Mouse (Mus musculus) frontal cortex, postnatal 14 days (tissue): ENCODE data around the gene Myo3b.
A peak's percentile ranks its signal among the peaks of the same experiment; 100 is the strongest.
"Not testable (repeated sequence)": the region's sequence is repeated elsewhere in the genome, so short reads cannot be mapped to it uniquely, and the experiment has no call there.

Experiments used
- DNase-seq, 2 experiments: peaks; one replicate each; pipeline ENCODE4 v3.0.0; 2022; ENCODE audit warnings: low spot score in 2 of 2

Myo3b gene

DNA sequence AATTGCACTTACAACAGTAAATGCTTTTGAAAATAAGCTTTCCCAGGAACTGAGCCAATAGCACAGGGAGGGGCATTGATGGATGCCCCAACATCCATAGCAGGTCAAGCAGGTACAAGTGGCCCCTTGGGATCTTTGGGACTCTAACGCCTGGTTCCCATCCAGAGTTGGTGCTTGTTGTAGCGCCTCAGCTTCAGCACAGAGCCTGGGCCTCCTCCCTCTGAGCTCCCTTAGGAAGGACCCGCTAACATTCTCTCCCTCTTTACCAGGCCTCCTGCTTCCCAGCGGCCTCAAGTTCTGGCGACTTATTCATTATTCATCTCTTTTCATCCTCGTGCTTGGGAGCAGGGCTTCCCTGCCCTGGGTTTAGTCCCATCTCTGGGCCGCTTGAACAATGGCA, at the start of gene Myo3b:
TSS of gene Myo3b (plus strand) at position 375 of the 400 bp plus-strand sequence.
- DNase-seq: no peak

DNA sequence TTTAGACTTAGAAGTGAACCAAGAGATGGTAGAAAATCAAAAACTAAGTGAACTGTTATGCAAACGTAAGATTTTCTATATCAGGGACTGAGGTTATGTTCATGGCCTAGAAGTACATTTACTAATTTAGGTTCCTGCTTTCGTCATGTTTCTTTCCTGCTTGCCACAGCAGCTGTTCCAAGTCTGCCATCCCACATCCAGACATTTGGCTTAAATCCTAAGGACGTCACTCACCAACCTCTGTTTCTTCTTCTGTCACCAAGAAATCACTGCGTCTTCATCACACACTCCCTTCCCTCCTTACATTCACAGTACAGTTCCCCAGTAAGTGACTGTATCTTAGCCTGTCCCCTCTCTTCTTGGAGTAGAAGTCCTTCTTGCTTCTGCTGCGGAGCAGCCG, 49.7 kb upstream of the Myo3b start:
- DNase-seq: no peak

DNA sequence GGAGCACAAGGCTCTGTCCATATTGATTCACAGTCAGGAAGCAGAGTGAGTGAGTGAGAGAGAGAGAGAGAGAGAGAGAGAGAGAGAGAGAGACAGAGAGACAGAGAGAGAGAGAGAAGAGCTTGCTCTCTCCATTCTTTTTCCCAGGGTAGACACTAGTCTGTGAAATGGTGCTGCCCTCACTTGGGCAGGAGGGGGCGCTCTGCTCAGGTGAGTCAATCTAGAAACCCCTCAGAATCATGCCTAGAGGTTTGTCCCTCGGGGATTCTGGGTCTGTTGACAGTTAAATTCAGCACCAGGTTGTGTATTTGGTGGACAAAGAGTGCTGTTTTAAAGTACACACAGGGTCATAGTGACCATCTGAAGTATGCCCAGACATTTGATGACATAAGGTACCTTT, 48.3 kb upstream of the Myo3b start:
- DNase-seq: no peak

GRCm38 (mm10) chr2:69994082-69994736, 44.7 kb upstream of the Myo3b start:
- DNase-seq: not testable (repeated sequence)

DNA sequence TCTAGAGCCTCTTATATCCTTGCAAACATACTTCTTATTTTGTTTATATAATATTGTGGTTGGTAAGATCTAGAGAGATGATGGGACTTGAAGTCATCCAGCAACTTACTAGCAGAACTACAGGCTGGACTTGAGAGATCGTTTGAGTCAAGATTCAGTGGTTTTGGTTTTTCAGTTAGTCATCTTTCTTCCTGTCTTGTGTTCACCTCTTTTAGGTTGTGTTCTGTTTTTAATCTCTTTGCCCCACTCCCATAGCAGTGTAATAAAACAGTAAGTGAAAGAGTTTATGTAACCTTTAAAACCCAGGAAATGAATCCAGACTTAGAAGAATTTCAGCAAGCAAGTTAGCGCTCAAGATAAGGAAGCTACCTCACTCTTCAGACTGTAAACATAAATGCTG, 44.1 kb upstream of the Myo3b start:
- DNase-seq: no peak

DNA sequence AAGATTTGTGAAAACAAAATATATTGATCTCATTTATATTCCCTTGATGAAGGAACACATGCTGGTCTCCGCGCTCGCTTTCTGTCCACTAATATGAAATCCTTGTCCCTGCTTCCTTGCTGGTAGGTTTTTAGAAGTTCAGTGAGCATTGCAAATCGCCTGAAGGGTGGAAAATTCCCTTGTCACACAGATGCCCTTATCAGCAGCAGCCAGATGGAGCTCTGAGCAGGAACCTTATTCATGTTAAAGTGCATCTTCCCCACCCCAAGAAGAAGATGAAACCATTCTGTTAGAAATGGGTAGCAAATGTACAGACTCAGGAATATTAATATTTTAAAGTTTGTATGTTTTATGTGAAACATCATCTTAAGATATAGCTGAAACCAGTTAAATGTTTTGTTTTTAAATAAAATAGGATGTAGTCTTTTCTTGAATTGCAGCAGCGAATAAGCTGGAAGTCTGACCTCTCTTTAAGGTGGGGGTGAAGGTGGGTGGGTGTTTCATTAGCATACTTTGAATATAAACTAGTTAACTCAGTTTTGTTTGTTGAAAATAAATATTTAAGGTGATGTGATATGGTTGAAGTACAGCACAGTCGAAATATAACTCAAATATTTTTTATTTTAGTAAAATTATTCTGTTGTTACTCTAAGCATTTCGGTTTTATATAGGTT, 39.7 kb upstream of the Myo3b start:
- no peak for DNase-seq

- no peak for DNase-seq
Observed at GRCm38 (mm10) chr2:70000316-70000715, 38.6 kb upstream of the Myo3b start.

DNA sequence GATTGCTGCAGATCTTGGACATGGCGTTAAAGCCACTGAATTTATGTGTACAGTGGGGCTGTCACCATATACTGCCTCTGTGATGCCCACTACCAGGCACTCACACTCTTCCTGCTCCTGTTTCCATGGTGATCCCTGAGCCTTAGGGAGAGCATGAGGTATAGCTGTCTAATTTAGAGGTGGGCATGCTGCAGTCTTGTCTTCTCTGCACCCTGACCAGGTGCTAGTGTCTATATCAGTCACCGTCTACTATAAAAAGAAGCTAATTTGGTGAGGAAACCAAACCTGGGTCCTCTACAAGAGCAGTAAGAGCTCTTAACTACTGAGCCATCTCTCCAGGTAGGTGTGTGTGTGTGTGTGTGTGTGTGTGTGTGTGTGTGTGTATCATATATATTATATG, 32.4 kb upstream of the Myo3b start:
- DNase-seq: no peak

GRCm38 (mm10) chr2:70012941-70013340, 26.0 kb upstream of the Myo3b start:
- no peak for DNase-seq

DNA sequence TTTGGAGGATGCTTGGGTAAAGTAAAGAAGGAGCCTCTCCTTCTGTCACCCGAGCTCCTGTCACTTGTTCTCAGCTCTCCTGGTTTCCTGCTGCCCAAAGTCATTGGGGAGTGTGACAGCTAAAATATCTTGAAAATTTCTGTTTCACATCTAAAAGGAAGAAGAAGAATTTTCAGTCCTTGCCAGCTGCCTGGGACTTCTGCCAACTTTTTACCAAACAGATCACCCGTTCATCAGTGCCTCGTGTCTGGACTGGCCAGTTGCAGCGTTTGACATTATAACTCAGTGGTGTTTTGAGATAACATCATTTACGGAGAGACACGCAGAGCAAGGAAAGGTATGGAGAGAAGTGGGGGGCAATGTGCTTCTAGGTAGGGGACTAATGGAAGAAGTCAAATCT, 20.7 kb upstream of the Myo3b start:
- no peak for DNase-seq

GRCm38 (mm10) chr2:70024454-70024853, 14.5 kb upstream of the Myo3b start:
- no peak for DNase-seq

DNA sequence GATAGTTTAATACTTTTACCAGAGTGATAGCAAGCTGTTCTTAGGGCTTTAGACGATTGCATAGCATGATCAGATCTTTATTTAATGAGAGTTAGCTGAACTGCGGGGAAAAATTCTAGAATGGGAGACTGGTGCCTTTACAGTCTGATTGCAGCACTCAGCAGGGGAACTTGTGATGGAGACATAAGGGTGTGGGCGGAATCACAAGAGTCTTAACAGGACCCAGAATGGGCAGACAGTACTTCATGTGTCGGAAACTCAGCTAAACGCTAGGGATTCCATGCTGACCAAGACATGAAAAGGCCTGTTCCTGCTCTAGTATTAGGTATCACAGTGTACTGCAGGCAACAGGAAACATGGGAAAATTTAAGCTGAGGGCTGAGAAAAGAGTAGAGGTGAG, 13.2 kb upstream of the Myo3b start:
- DNase-seq: no peak

- DNase-seq: no peak
Observed at GRCm38 (mm10) chr2:70031472-70031871, 7.5 kb upstream of the Myo3b start.

DNA sequence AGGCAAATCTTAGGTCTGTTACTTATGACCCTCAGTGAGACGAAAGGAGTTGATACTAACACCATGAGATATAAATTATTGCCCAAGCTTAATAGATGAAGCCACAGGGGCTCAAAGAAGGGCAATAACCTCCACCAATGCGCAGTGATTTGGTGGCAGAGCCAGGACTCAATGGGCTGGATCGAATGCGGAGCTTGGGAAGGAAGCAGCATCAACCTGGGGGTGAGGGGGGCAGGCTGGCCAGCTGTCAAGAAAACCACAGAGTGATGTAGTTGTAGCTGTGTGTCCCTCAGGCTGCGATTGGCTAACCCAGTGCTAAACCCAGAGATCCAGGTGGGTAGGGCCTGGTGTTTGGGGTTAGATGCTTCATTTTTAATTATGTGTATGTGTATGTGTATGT, 4.0 kb upstream of the Myo3b start:
- DNase-seq: no peak

DNA sequence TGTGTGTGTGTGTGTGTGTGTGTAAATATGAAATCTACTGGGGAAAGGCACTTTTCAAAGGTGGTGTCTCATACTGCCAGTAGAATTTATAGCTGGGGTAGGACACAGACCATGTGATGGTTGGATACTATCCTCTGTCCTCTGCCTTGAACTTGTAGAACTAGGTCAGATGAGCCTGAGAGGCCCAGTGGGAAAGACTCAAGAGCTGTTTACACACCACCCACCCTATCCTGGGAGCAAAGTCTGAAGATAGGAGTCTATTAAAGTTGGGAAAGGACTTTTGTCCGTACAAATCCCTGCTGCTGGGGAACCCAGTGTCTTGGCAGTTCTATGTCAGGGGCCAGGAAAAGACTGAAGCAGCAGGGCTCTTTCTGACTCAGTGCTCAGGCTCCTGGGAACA, 3.6 kb upstream of the Myo3b start:
- DNase-seq: no peak

- DNase-seq: no peak
Observed at GRCm38 (mm10) chr2:70037221-70037620, 1.7 kb upstream of the Myo3b start.

DNA sequence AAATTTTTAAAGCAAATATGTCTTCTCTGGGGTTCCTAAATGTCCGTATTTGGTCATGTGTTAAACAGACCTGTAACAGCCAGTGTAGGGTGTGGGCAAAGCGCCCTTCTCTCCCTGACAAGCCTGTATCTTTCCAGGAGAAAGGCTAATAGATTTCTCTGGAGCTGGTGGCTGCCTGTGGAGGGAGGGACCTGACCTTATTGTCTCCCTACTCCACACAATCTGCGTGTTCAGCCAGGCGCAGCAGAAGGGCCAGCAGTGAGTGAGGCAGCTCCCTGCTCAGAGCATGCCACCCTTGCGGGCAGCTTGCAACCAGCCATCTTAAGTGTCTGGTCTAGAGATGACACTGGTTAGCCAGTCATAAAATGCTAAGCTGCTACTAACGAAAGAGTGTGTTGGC, 5.5 kb downstream of the Myo3b start:
- no peak for DNase-seq

DNA sequence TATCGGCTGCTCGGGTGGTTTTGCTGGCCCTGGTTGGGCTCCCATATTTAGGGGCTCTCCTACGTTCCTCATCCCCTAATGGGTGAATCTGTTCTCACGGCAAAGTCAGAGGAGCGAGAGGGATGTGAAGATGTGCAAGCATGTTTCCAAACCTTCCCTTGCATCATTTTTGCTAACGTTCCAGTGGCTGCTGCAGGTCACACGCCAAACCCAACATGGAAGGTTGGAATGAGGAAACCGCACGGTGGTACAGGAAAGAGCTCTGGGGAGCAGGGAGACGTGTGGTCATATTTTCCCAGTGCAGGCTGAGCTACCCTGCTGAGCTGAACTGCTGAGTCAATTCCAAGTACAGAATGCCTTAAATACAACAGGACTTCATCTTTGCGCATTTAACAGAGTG, 8.9 kb downstream of the Myo3b start:
- no peak for DNase-seq

DNA sequence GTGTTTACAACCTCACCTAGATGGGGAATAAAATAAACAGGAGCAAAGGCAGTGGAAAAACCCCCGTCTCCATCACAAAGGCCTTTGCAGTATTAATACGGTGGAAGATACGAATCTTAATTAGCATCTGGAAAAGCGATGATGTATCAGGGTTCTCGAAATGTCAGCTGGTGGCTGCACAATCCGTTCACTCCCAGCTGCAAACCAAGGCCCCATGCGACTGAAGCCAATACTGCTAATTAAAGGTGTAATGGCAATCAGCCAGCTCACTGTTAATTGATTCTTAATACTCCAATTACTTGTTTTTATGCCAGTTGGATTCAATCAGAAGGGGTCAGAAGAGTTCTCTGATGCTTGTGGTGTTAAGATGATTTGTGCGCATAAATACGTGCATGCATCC, 14.9 kb downstream of the Myo3b start:
- no peak for DNase-seq

GRCm38 (mm10) chr2:70058201-70058600, 19.3 kb downstream of the Myo3b start:
- no peak for DNase-seq

GRCm38 (mm10) chr2:70060359-70061345, 21.7 kb downstream of the Myo3b start:
- peak in 1 of 2 experiments; percentile 33 for DNase-seq

- no peak for DNase-seq
Observed at GRCm38 (mm10) chr2:70065116-70065515, 26.2 kb downstream of the Myo3b start.
